Mouse (Mus musculus) neural tube, embryonic 12.5 days (tissue): ENCODE results near the gene Map3k5. TPM values are rescaled to one million over a fixed set of nuclear protein-coding genes. Genes with fewer than 3 reads are reported as not detected.

Experiments
- ATAC-seq: fragments of 200-750 bp; cut with Nextera tagmentation; 2 replicates; pipeline ENCODE4 v1.8.0; 2017; ENCODE audit warnings: low read depth, mild to moderate bottlenecking, moderate TSS enrichment, moderate library complexity; ENCODE audit not compliant: low FRiP score
- H3K27ac ChIP-seq: fragments of 300-500 bp; sonication (generic); 2 replicates; pipeline ENCODE4 v1.5.1; 2016
- H3K27me3 ChIP-seq: fragments of 300-500 bp; sonication (generic); replicated peaks from 2 replicates; pipeline ENCODE4 v1.6.1; 2016; ENCODE audit warnings: mild to moderate bottlenecking
- H3K36me3 ChIP-seq: fragments of 300-500 bp; sonication (generic); 2 replicates; pipeline ENCODE4 v1.6.1; 2016; ENCODE audit warnings: mild to moderate bottlenecking
- H3K4me1 ChIP-seq: fragments of 300-500 bp; sonication (generic); 2 replicates; pipeline ENCODE4 v1.6.1; 2016
- H3K4me2 ChIP-seq: fragments of 300-500 bp; sonication (generic); replicated peaks from 2 replicates; pipeline ENCODE4 v1.6.1; 2016; ENCODE audit warnings: mild to moderate bottlenecking
- H3K4me3 ChIP-seq: fragments of 300-500 bp; sonication (generic); 2 replicates; pipeline ENCODE4 v1.5.1; 2016
- H3K9ac ChIP-seq: fragments of 300-500 bp; sonication (generic); 2 replicates; pipeline ENCODE4 v1.6.1; 2016; ENCODE audit warnings: mild to moderate bottlenecking
- H3K9me3 ChIP-seq: fragments of 300-500 bp; sonication (generic); 2 replicates; pipeline ENCODE4 v1.6.1; 2016; ENCODE audit warnings: mild to moderate bottlenecking
- WGBS: fragments of 180-500 bp; shearing (Covaris S2); methylation state at CpG from one replicate; pipeline ENCODE4 v1.1.7; 2016; 5-methylcytosine and 5-hydroxymethylcytosine counted together
- polyA plus RNA-seq: library from polyadenylated mRNA; unstranded; fragments of >200 nt; fragmentation: Nextera tagmentation; extraction: Ambion mirVana; gene quantifications from 2 replicates; pipeline ENCODE4 v1.2.1, GENCODE M21; 2016

Gene Map3k5
- polyA plus RNA-seq, 1 experiment from 2014 or later, result 1.1 TPM

DNA sequence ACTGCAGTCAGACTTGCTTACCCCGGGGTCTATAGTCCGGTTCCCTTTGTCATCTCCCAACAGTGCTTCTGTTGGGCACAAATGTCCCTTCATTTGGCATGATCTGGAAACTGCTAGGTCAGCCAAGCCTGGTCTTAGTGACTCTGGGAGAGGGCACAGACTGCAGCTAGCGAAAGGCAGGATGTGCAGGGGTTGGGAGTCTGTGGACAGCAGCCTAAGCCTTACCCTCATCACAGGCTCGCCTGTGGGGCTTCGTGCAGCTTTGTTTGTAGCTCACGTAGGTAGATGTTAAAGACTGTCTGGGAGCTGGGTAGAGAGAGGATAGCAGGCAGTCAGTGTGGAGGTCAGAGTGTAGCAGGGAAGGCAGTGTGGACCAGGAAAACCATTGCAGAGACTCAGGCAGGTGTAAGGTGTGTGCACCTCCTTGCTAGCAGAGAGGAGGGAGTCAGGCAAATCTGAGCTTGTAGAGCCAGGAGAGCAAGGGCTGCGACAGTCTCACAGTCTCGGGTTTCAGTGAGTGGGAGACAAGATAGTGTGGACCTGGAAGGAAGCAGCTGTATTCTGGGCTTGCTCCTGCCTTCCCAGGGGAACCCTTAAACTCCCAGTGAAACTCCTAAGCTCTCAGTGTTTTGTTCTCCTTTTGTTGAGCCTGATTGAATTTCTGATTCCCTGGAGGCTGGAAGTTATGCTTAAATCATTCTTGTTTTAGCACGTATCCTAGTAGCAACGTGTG is 88.5 kb downstream of the Map3k5 start:
- Histone ChIP-seq H3K4me2 (no peak overlapping the region), H3K9ac (no peak overlapping the region), H3K36me3 (no peaks in the 10 kb centered on the region), H3K27me3 (no peaks in the 10 kb centered on the region), H3K27ac (no peak overlapping the region), H3K9me3 (0 out of 2 replicates have a peak, but pooled peaks cover 5% of the 10 kb centered on the region), H3K4me1 (0 out of 2 replicates have a peak, but pooled peaks cover 4% of the 10 kb centered on the region), H3K4me3 (no peak overlapping the region)
- 61% methylated on average over 10 of the region's 10 CpGs for WGBS
- no peak for ATAC-seq

DNA sequence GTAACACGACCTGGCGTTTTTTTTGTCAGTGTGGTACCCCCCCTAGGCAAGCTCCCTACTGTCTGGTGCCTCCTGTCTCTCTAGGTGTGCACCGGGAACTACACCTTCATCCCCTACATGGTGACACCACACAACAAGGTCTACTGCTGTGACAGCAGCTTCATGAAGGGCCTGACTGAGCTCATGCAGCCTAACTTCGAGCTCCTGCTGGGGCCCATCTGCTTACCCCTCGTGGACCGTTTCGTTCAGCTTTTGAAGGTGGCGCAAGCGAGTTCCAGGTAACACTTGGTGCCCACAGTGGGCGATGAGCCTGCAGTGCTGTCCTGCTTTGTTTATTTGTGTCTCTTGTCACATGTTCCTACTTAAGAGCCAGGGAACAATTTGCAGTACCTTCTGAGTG is 89.3 kb downstream of the Map3k5 start:
- ATAC-seq, result no peak
- no peak overlapping the region for H3K27ac ChIP-seq
- no peak overlapping the region for H3K4me2 ChIP-seq
- 0 out of 2 replicates have a peak, but pooled peaks cover 4% of the 10 kb centered on the region for H3K4me1 ChIP-seq
- H3K36me3 ChIP-seq, result no peaks in the 10 kb centered on the region
- H3K27me3 ChIP-seq, result no peaks in the 10 kb centered on the region
- no peak overlapping the region for H3K4me3 ChIP-seq
- 74% methylated on average over 10 of the region's 10 CpGs for WGBS
- no peaks in the 10 kb centered on the region for H3K9me3 ChIP-seq
- H3K9ac ChIP-seq, result no peak overlapping the region

DNA sequence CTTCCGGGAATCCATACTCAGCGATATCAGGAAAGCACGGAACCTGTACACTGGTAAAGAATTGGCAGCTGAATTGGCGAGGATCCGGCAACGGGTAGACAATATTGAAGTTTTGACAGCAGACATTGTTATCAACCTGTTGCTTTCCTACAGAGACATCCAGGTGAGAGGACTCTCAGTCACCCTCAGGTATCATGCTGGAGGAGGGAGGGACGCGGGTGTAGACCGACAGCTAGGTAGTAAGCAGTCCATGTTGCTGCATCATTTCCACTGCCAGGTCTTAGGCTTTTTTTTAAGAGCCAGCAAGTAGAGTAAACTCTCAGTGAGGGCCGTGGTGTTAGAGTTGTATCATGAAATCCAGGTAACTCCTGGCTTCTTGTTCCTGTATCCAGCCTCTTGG is 90.6 kb downstream of the Map3k5 start:
- no peak overlapping the region for H3K4me3 ChIP-seq
- no peak overlapping the region for H3K9ac ChIP-seq
- H3K4me2 ChIP-seq, result no peak overlapping the region
- no peaks in the 10 kb centered on the region for H3K9me3 ChIP-seq
- 0 out of 2 replicates have a peak, but pooled peaks cover 4% of the 10 kb centered on the region for H3K4me1 ChIP-seq
- ATAC-seq, result no peak
- H3K27ac ChIP-seq, result no peak overlapping the region
- 96% methylated on average over 10 of the region's 10 CpGs for WGBS
- H3K36me3 ChIP-seq, result no peaks in the 10 kb centered on the region
- H3K27me3 ChIP-seq, result no peaks in the 10 kb centered on the region

DNA sequence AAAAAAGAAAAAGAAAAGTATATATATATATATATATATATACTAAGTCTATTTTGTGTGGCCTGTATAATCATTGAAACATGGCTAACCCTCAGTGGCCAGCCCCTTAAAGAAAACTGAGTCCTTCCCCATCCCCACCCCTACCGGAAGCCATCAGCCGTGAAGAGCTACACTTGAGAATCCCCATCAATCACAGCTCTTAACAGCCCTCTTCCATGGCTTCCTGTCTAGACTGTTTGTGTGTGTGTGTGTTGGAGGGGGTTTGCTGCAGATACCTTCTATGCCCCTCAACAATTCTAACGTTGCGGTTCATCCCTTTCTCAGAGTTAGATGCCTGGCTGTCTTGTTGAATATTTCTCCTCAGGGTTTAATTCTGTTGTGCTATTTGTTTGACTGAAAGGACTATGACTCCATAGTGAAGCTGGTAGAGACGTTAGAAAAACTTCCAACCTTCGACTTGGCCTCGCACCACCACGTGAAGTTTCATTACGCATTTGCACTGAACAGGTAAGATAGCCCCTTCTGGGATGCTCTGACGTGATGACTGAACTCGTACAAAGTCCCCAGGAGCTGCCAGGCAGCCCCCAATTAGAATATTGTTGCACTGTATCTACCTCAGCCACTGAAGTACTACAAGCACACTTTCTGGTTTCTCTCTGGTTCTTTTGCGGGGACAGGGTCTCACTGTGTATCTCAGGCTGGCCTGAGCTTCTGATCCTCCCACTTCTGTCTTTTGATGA is 91.7 kb downstream of the Map3k5 start:
- WGBS, result 74% methylated on average over 12 of the region's 12 CpGs
- H3K4me3 ChIP-seq, result no peak overlapping the region
- H3K9me3 ChIP-seq, result no peaks in the 10 kb centered on the region
- H3K4me1 ChIP-seq, result 0 out of 2 replicates have a peak, but pooled peaks cover 4% of the 10 kb centered on the region
- no peaks in the 10 kb centered on the region for H3K36me3 ChIP-seq
- H3K9ac ChIP-seq, result no peak overlapping the region
- no peak overlapping the region for H3K27ac ChIP-seq
- ATAC-seq, result no peak
- no peaks in the 10 kb centered on the region for H3K27me3 ChIP-seq
- H3K4me2 ChIP-seq, result no peak overlapping the region

DNA sequence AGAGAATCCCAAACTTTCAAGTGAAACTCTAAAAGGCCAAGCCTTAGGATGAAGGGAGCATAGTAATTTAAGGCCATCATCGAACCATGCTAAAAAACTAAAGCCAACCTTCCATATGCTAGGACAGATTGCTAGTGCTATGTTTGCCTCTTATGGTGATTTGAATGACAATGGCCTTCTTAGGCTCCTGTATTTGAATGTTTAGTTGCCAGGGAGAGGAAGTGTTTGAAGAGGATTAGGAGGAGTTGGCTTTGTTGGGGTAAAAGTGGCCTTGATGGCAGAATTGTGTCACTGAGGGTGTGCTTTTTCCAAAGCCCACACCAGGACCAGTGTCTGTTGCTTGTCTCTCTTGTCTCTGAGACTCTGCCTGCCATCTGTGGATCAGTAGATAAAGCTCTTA is 96.4 kb downstream of the Map3k5 start:
- no peak overlapping the region for H3K4me3 ChIP-seq
- ATAC-seq, result no peak
- 78% methylated on average over 1 of the region's 1 CpGs for WGBS

DNA sequence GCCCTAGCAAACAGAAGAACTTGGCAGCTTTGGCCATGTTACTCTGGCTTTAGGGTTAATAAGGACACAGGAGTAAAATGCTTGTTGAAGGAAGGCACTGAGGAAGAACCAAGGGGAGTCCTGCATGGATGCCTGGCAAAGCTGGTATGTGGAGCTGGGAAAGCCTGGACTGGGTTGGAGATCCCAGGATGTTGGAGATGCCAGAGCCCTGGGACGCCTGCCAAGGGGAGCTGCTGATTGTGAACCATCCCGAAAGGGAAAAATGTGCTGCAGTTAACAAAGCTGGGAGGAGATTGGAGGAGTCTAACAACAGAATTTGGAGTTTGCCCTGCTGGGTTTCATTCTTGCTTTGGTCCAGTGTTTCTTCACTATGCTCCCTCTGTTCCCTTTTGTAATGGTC is 97.7 kb downstream of the Map3k5 start:
- Histone ChIP-seq H3K4me1 (no peaks in the 10 kb centered on the region), H3K9ac (no peak overlapping the region), H3K4me2 (no peak overlapping the region), H3K36me3 (no peaks in the 10 kb centered on the region), H3K27ac (no peak overlapping the region), H3K27me3 (no peaks in the 10 kb centered on the region), H3K4me3 (no peak overlapping the region), H3K9me3 (no peaks in the 10 kb centered on the region)
- ATAC-seq, result no peak
- 93% methylated on average over 2 of the region's 2 CpGs for WGBS

More for the DNA sequence above, 96.4 kb downstream of the Map3k5 start:
- no peaks in the 10 kb centered on the region for H3K36me3 ChIP-seq
- H3K4me2 ChIP-seq, result no peak overlapping the region
- H3K9ac ChIP-seq, result no peak overlapping the region
- no peaks in the 10 kb centered on the region for H3K4me1 ChIP-seq
- no peaks in the 10 kb centered on the region for H3K27me3 ChIP-seq
- H3K27ac ChIP-seq, result no peak overlapping the region
- no peaks in the 10 kb centered on the region for H3K9me3 ChIP-seq

DNA sequence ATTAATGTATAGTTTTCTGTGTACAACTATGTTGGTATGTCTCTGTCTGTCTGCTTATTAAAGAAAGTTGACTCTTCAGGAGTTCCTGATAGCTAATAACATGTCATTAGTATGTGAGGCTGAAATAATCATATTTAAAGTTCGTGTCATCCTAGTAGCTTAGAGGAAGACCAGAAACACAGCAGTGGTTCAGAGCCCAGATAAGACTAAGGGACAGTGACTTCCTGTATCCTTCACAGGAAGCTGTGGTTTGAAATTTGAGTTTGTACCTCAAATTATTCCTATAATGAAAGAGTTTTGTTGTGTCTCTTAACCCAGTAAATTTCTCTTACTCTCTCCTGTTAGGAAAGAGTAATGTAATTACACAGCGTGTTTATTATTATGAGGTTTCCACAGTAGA is 102.1 kb downstream of the Map3k5 start:
- no peaks in the 10 kb centered on the region for H3K4me1 ChIP-seq
- no peak overlapping the region for H3K4me3 ChIP-seq
- no peak overlapping the region for H3K4me2 ChIP-seq
- WGBS, result 88% methylated on average over 2 of the region's 2 CpGs
- H3K36me3 ChIP-seq, result no peaks in the 10 kb centered on the region
- no peaks in the 10 kb centered on the region for H3K27me3 ChIP-seq
- H3K27ac ChIP-seq, result no peak overlapping the region
- H3K9ac ChIP-seq, result no peak overlapping the region
- no peaks in the 10 kb centered on the region for H3K9me3 ChIP-seq
- no peak for ATAC-seq

DNA sequence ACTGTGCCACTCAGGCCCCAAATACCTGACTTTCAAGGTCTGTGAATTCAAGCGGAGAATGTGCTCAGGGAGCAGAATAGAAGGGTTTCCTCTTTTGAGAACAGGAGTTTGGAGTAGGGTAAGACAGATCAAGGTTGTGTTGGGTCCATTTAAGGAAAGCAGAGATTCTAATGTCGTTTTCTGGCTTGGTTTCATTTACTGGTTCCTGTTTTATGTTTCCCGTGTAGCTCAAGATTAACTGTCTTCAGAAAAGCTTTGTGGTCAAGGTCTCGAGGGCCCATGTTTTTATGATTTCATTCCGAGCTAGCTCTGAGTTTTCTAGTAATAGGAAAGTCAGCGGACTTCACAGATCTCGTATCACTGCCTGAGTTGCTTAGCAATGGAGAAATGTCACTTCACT is 102.6 kb downstream of the Map3k5 start:
- WGBS, result 81% methylated on average over 7 of the region's 7 CpGs
- Histone ChIP-seq H3K4me1 (no peaks in the 10 kb centered on the region), H3K4me2 (no peak overlapping the region), H3K4me3 (no peak overlapping the region), H3K36me3 (no peaks in the 10 kb centered on the region), H3K27ac (no peak overlapping the region), H3K9me3 (no peaks in the 10 kb centered on the region), H3K27me3 (no peaks in the 10 kb centered on the region), H3K9ac (no peak overlapping the region)
- ATAC-seq, result no peak

DNA sequence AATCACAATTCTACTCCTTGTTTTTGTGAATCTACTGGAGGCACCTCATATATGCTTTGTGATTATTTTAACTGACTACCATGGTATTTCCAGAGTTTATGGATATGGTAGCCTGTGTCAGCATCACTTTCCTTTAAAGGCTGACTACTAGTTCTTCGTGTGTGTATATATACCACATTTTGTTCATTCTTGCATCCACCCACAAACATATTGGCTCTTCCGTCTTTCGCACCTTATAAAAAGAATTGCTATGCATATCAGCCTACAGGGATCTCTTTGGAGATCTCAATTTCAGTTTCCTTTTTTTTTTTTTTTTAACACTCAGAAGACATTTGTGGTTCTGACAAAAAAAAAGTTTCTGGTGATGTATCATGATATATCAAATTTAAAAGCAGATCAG is 105.3 kb downstream of the Map3k5 start:
- 92% methylated on average over 3 of the region's 3 CpGs for WGBS
- ATAC-seq, result no peak

DNA sequence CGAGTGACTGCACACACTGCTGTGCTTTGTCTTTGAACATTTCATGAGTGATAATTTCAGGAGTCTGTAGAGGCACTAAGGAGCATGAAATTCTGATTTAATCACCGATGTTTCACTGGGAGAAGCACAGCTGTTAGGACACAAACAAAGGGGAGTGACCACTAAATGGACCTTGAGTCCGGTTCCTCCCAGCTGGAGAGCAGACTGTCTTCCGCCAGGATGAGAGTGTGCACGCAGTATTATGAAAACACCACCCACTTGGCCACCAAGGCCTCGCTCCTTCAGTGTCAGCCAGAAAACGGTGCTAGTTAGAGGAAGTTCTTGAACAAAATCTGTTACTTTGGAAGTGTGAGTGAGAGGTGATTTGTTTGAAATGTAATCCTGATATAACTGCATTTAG is 105.8 kb downstream of the Map3k5 start:
- WGBS, result 35% methylated on average over 7 of the region's 7 CpGs
- no peak overlapping the region for H3K4me2 ChIP-seq
- H3K27ac ChIP-seq, result no peak overlapping the region
- no peak overlapping the region for H3K9ac ChIP-seq
- no peak overlapping the region for H3K4me3 ChIP-seq
- no peaks in the 10 kb centered on the region for H3K4me1 ChIP-seq
- H3K27me3 ChIP-seq, result no peaks in the 10 kb centered on the region
- no peak for ATAC-seq
- no peaks in the 10 kb centered on the region for H3K9me3 ChIP-seq
- no peaks in the 10 kb centered on the region for H3K36me3 ChIP-seq

More for the DNA sequence above, 105.3 kb downstream of the Map3k5 start:
- no peak overlapping the region for H3K4me3 ChIP-seq
- H3K9ac ChIP-seq, result no peak overlapping the region
- no peak overlapping the region for H3K4me2 ChIP-seq
- H3K27ac ChIP-seq, result no peak overlapping the region
- H3K27me3 ChIP-seq, result no peaks in the 10 kb centered on the region
- no peaks in the 10 kb centered on the region for H3K4me1 ChIP-seq
- H3K36me3 ChIP-seq, result no peaks in the 10 kb centered on the region
- no peaks in the 10 kb centered on the region for H3K9me3 ChIP-seq

DNA sequence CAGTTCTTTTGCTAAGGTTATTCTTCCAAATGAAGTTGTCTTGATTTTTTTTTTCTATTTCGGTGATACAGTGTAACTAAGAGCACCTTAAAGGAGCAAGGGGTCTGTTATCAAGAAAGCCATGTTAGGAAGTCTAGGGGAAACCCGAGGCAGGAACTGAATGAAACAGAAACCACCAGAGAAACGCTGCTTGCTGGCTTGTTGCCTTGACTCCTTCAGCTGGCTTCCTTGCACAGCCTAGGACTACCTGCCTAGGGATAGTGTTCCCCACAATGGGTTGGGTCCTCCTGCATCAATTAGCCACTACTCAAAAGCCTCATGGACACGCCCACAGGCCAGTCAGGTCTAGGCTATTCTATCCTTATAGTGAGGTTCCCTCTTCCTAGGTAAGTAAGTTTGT is 106.4 kb downstream of the Map3k5 start:
- Histone ChIP-seq H3K9me3 (no peaks in the 10 kb centered on the region), H3K27ac (no peak overlapping the region), H3K9ac (no peak overlapping the region), H3K4me1 (no peaks in the 10 kb centered on the region), H3K4me3 (no peak overlapping the region), H3K36me3 (no peaks in the 10 kb centered on the region), H3K27me3 (no peaks in the 10 kb centered on the region), H3K4me2 (no peak overlapping the region)
- no peak for ATAC-seq
- 88% methylated on average over 4 of the region's 4 CpGs for WGBS

DNA sequence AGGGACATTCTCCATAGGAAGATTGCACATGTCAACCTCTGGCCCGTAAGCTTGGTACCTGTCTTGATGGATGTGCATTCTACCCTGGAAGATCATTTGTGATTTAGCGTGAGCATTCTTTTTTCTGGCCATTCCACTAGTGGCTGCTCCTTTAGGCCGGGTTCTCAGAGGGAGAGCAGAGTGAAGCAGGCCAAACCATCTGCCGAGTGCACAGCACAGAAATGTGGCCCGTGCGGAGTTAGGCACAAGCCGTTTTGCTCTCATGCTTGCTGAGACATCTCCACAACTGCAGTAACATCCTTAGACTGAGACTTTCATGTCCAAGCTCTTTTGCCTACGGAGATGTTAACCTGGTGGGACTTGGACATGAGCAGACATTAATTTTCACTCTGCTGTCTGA is 107.8 kb downstream of the Map3k5 start:
- H3K27ac ChIP-seq, result no peak overlapping the region
- no peaks in the 10 kb centered on the region for H3K9me3 ChIP-seq
- no peak overlapping the region for H3K9ac ChIP-seq
- H3K4me3 ChIP-seq, result no peak overlapping the region
- ATAC-seq, result no peak
- no peaks in the 10 kb centered on the region for H3K4me1 ChIP-seq
- no peaks in the 10 kb centered on the region for H3K36me3 ChIP-seq
- WGBS, result 92% methylated on average over 8 of the region's 8 CpGs
- no peak overlapping the region for H3K4me2 ChIP-seq
- no peaks in the 10 kb centered on the region for H3K27me3 ChIP-seq
